Mouse (Mus musculus) neural tube, embryonic 10.5 days (tissue): ENCODE data around the gene Alkbh7.
A peak's percentile ranks its signal among the peaks of the same experiment; 100 is the strongest.

Experiments
- DNase-seq: peaks from one replicate; pipeline ENCODE4 v3.0.0-alpha.2; 2017; ENCODE audit warnings: low spot score; ENCODE audit errors: extremely low spot score

Gene Alkbh7

DNA sequence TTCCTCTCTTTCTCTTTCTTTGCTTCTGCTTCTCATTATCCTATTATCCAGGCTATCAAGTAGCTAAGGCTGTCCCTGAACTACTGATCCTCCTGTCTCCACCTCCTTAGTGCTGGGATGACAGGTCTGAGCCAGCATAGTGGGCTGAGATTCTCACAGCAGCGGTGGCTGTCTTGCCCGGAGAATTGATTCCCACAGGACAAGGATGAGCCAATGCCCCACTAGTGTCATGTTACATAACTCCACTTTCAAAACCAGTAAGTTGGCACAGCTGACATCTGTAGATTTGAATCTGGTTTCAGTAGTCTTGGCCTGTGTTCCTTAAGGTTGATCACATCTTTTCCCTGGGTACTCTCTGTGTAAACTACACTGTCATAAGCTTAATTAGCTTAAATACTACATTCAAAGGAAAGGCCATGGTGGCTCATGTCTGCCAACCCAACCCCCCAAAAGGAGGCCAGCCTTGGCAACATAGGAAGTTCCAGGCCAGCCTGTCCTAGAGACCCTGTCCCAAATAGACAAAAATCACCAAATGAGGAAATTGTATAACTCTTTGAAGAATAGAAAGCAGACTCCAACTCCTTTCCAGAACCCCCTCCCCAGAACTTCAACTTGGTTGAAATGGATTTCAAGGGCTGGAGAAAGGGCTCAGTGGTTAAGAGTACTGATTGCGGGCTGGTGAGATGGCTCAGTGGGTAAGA lies 10.9 kb upstream of the Alkbh7 start:
- no peak for DNase-seq

DNA sequence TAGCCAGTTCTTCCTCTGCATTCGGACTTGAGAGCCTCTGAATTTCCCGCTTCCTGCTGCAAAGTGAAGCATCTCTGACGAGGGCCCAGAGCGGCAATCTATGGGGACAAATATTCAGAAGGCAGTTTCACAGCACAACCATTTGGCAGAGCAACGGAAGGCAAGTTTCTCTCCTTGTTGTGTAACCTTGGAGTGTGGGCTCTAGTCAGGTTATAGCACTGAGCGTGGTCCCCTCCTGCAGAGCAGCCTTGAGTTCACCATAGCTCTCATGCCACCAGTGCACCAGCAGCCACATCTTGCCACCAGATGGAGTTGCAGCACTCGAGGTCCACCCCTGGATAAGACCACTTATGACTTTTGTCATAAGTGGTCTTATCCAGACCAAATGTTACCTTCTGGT lies 8.7 kb upstream of the Alkbh7 start:
- no peak for DNase-seq

DNA sequence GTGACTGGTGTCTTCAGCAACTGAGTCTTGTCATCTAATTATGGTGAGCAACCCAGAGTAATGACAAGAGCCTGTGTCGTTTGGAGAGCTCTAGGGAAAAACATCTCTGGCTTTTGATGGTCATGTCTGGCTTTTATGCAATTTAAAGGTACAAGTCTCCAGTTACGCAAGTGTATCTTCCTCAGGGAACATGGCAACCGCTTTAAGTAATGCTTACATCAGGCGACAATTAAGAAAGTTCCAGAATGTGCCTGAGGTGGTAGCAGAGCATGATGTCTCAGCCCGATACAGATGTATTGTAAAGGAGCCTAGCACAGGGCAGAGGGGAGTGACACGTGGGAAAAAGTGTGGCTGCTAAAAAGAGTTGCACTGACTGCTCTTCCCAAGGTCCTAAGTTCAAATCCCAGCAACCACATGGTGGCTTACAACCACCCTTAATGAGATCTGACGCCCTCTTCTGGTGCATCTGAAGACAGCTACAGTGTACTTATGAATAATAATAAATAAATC lies 8.2 kb upstream of the Alkbh7 start:
- DNase-seq = no peak

DNA sequence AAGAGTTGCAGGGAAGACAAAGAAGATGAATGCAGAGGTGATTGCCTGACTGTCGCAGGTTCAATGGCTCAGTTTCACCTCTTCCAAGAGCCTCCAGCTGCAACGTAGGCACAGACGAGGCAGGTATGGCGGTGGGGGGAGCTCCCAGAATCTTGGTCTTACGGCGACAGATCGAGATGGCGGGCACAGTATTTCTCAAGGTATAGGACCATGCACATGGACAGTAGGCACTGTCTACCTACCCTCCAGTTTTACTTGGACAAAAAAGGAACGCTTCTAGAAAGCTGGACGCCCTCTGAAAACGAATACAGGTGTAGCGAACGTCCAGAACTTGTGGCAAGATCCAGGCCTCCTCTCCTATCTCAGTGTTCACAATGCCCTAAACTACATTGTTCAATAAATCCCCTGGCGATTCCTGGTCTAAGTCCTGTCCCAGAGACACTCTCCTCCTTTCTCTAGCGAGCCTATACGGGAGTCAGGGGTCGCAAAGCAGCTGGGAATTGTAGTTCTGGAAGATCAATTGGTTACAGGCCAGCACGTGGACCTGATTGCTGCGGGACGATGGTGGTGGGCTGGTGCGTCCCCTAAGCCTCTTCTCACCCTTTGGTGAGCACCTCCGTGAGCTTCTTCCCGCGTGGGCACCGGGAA lies 7.5 kb upstream of the Alkbh7 start:
- DNase-seq = no peak

DNA sequence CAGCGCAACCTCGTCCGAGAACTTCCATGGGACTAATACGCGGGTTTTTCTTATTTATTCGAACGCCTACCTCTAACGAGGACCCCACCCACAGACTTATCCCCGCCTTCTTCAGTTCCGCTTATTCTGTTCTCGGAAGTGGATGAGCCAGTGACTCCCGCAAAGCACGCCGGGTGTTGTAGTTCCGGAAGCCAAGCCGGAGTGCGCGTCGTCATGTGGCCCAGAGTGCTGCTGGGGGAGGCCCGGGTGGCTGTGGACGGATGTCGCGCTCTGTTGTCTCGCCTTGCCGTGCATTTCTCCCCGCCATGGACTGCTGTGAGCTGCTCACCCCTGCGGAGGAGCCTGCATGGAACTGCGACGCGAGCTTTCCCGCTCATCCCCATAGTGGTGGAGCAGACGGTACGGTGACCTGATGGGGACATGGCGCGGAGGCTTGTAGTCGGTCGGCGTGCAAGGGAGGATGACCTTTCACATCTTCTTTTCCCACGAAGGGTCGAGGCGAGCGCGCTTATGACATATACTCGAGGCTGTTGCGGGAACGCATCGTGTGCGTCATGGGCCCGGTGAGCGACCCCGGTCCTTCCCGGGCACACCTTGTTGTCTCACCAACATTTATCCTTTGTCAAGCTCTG lies 6.9 kb upstream of the Alkbh7 start, which contains the start of gene Clpp:
Gene Clpp (plus strand): TSS at position 191 of the 632 bp plus-strand sequence.
- DNase-seq = peak; percentile 93

DNA sequence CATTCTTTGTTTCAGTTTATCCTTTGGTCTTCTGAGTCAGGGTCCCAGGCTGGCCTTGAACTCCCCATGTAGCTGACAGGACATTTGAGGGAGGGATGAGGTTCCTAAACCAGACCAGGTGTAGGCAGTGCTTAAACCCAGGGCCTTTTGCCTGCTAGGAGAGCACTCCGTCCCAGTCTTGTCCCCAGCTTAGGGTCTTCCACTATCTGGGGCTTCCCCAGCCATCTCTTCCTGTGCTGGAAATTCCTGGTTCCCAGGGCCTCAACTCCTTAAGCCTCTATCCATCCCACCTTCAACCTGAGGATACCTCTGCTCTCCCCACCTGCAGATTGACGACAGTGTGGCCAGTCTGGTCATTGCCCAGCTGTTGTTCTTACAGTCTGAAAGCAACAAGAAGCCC lies 6.2 kb upstream of the Alkbh7 start:
- DNase-seq = no peak

DNA sequence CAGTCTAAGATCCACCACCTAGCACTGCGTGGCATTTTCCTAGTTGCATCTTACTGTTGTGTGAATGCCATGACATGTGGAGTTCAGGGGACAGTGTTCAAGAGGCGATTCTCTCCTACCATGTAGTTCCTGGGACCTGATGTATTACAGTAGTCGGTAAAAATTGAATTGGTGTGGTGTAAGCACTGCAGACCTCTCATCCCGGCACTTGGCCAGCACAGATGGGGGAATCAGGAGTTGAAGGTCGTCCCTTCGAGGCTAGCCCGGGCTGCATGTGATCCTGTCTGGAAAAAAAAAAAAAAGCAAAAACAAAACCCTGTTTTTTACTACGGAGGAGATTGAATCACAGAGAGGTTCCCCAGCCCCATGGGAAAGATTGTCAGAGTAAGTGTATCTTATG lies 2.1 kb upstream of the Alkbh7 start:
- DNase-seq = no peak

DNA sequence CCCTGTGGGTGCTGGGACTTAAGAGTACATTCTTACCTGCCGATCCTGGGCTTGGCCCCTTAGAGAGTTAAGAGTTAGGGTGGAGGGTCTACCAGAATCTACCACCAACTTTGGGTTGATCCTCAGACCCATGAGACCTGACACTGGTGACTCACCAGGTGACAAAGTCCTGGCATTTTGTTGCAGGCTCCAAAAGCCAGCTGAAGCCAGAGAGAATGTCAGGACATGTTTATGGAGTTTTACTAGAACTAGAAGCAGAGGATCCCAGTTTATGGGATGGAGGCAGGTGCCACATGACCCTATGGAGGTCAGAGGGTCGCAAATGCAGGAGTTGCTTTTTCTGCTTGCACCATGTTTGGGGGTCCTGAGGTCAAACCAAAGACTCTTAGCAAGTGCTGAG lies 633 bp upstream of the Alkbh7 start:
- DNase-seq = no peak

DNA sequence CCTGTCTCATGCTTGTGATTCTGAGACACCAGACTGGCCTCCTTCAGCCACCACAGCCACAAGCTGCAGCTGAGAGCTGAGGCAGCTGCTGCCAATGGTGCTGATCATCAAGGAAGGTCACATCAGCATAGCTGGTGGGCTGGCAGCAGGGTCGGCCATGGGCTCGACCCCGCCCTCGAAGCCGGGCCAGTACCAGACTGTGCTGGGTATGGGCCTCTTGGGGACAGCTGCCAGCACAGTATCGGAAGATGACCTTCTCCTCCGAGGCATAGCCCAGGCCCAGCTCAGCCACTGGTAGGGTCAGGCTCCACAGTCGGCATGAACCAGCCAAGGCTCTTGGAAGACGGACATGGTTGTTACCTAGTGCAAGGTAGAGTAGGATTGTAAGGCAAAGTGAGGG lies 2.3 kb downstream of the Alkbh7 start:
- DNase-seq = no peak

DNA sequence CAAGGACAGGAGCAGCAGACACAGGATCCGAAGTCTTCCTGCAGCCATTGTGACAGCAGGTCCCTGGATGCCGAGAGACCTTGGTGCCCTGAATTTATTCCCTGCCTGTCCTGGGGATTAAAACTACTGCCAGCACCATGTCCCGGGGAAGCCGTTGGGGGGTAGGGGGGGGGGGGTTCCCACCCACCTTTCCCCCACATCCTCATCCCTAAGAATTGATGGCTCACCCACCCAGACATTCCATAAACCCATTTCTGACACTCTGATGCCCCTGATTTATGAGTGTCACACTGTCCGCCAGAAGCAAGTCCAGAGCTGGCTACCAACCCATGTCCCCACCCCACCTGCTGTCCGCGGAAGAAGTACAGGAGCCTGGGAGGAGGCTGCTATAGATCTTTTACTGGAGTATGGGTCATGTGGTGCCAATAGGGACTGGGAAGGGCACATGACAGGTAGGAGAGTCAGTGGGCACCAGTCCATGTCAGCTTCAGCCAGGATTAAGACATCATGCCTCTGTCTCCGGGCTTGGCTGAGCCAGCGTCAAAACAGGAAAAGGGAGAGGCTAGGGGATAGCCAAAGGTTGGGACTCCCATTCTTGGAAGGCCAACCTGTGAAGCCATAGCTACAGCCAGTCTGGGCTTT lies 3.0 kb downstream of the Alkbh7 start, which contains the start of gene Pspn:
Gene Pspn (minus strand): TSS at position 51 of the 642 bp plus-strand sequence.
- DNase-seq = no peak

DNA sequence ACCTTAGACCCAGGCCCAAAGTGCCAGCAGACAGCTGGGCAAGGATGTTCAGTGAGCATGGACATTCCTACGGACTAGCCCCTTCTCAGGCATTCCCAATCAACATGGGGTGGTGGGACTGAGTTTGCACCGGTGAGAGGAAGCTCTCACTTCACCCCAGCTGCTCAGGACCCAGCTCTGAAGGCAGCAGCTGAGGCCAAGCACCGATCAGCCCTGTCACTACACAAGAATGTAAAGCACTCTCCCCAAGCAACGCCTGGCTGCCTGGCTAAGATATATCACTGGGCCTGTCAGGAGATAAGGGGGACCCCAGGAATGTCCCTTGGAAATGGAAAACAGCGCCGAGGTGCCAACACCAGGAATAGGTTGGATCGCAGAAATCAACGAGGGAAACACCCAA lies 4.1 kb downstream of the Alkbh7 start:
- no peak for DNase-seq

DNA sequence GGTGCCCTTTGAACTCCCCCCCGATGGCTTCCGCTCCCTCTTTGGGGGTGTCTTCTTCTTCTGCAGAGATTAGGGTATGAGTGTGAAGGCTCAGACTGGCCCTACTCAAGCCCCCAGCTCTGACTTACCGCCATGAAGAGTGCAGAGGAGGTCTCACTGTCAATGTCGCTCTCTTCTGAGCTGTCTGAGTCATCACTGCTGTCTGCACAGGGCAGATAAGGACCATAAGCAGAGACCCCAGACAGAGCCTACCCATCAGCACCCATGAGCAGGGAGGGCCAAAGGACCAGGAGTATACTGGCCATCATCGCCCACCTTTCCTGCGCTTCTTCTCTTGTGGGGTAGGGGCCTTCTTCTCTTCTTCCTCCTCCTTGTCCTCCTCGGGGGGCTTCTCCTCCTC lies 6.9 kb downstream of the Alkbh7 start:
- no peak for DNase-seq

DNA sequence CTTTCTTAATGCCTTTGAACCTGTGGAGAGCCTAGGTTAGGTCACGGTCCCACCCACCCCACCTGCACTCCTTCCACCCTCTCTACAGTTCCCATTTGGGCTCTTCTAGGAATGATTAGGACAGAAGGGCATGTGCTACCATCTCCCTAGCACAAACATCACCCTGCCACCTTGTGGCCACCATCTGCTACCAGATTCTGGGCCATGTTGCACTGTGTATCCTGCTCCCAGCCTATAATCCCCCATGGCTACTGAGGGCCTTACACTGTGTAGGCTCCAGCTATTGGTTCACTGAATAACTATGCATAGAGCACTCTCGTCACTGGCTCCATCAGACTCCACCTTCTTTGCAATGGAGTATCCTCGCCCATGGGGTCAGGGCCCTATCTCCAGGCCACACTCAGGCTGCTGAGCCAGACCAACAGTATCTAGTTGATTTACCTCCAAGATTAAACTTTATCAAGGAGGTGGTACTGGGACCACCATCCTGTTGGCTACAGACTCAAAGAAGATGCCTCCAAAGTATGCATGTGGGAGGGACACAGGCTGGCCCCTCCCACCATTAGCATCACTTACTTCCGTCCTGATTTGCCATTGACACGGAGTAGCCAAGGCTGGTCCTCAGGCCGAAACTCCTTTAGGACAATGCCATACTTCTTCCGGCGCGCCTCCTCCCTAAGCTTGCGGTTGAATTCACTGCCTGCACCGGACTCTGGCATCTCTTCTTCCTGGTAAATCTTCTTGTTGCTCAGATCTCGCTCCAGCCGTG lies 10.2 kb downstream of the Alkbh7 start:
- no peak for DNase-seq

DNA sequence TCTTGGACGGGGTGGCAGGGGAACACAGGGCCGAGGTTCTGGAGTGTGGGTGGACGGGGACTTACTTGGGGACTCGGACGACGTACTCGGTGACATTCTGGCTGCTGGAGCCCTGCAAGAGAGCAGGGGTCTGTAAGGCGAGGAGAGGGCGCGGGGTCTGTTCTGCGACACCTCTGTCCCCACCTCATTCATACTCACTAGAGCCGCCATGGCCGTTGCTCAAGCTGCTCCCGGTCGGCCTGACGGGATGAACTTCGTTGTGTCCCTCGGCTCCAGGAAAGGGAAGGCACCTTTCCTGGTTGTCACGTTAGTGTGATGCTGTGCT lies 13.7 kb downstream of the Alkbh7 start:
- no peak for DNase-seq

DNA sequence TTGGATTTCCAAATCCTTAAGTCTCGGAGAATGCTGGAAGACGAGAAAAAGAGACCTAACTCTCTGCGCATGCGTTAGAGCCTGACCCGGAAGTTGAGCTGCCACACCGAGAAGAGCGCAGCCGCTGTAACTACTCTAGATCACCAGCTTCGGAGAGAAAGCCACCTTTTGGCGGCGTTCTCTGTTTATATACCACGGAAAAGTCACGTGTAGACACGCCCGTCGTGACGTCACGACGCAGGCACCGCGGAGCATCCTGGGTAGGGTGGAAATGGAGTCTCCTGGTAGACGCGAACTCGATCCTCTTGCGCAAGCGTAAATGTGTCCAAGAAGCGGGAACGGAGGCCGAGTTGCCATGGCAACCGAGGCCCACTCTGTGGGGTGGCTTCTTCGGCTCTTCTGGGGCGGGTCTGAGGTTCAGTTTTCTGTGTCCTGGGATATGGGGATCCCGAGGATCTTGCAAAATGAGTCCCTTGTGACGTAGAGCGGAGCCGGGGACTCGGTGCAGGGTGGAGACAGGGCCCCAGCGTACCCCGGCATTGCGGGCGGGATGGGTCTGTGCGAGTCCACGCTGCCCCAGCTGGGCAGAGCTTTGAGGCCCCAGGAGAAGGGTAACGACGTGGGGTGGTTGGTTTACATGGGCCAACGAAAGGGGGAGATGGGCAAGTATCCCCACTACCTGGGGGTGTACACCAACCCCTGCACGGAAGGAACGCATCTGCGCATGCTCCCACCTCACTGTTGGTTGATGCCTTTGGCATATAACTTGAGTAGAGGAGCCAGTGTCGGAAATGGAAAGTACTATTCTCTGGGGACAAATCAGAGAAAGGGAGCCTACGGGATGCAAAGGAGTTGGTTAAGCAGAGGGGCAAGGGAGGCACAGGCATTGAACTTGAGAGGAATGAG lies 14.3 kb downstream of the Alkbh7 start, which contains the start of the genes Gtf2f1 and Gm17949:
Gene Gtf2f1 (minus strand): TSS at position 53 of the 906 bp plus-strand sequence.
Gene Gm17949 (plus strand): TSS at position 234 of the 906 bp plus-strand sequence.
- DNase-seq = peak; percentile 99

DNA sequence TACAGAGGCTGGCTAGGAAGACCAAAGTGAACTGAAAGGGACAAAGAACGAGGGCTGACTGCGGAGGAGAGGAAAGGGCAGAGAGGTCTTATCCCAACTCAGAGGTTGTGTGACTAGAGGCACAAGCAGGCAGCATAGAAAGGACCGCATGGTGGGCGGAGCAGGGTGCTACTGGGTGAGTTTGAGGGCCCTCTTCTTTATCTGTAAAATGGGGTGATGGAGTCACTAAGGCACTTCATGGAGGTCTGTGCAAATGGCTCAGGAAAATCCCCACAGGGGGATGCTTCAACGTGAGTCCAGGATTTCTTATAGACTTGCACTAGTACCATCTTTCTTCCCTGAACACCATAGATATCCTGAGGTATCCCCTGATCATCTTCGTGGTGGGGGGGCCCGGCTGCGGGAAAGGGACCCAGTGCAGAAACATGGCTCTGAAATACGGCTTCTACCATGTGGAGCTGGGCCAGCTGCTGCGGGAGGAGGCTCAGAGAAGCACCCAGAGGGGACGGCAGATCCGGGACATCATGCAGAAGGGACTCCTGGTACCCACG lies 15.2 kb downstream of the Alkbh7 start:
- DNase-seq = no peak

DNA sequence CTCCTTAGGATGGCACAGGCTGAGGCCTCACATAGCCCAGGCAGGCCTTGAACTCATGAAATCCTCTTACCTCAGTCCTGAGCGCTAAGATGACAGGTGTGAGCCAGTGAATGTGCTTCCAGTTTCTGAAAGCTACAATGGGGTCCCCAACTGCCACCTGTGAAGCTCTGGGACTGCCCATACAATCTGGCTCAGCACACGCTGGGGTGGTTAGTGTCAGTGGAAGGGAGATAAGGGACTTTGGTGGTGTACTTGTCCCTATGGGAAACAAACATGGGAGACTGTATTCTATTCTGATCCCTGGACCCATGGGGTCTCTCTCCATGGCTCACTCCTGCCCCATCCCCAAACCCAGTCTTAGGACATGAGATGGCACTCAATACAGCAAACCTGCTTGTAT lies 22.6 kb downstream of the Alkbh7 start:
- no peak for DNase-seq

DNA sequence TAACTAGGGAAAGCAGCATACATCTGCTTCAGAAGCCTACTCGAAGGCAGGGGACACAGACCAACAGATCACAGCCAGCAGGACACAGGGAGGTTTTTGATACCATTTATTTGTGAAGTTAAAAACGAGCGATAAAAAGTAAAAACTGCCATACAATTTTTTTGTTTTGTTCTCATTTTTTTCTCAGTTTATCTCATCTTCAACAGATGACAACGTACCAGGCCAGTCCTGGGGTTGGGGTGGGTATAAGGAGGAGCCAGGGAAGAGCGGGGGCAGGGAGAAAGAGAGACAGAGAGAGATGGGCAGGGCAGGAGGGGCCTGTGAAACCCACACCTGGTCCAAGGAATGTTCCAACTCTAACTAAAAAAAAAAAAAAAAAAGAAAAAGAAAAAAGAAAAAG lies 23.8 kb downstream of the Alkbh7 start:
- DNase-seq = no peak

DNA sequence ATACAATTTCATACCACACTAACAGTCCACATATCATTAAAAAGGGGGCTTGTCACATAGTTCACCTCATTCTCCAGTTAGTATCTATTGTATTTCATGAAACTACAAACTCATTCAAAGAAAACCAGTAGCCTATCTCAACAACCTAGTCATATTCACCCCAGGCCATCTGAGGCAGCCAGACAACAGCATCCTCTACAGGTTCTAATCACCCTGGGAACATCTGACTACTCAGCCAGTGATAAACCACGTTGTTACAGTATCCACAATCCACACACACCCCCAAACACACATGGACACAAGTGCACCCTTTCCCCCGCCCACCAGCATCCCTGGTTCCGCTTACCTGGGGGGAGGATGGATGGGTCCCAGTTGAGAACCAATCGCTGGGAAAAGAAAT lies 30.3 kb downstream of the Alkbh7 start:
- DNase-seq = no peak

DNA sequence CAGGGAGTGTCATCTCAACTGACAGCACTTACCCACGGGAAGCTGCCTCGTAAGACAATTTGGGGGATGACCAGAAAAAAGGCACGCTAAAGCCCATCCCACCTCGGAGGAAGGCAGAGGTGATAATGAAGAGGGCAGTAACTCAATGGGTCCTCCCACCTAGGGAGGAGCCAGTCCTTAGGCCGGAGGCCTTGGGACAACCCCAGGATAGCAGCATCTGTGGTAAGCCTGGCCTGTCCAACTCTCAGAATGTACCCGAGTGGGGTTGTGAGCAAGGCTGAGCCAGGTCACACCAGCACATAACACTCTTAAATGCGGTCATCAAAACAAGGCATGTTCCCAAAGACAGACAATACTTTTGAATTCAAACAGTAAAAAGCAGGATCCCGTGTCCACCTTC lies 32.6 kb downstream of the Alkbh7 start:
- DNase-seq = no peak
